Mouse (Mus musculus): ENCODE measurements around the gene Sdhaf1. TPM values are rescaled to one million over a fixed set of nuclear protein-coding genes. Genes with fewer than 3 reads are reported as not detected.

Gene Sdhaf1
- polyA plus RNA-seq (2017; shearing (Covaris generic)): 24.2 TPM

GRCm38 (mm10) chr7:30323795-30324194 is at the start of gene Sdhaf1:
Gene Sdhaf1 (minus strand): TSS chr7:30323895.

GRCm38 (mm10) chr7:30362652-30363343 is 39.1 kb upstream of the Sdhaf1 start, which contains the start of gene Lrfn3:
Gene Lrfn3 (minus strand): TSS chr7:30362772.

GRCm38 (mm10) chr7:30321539-30322284 is 2.0 kb downstream of the Sdhaf1 start, which contains the start of gene E130208F15Rik:
Gene E130208F15Rik (plus strand): TSS chr7:30321740.

GRCm38 (mm10) chr7:30314721-30315155 is 9.0 kb downstream of the Sdhaf1 start, which contains the start of gene Syne4:
Gene Syne4 (plus strand): TSS chr7:30314807.

GRCm38 (mm10) chr7:30308076-30309005 is 15.4 kb downstream of the Sdhaf1 start, which contains the start of gene Alkbh6:
Gene Alkbh6 (plus strand): TSS chr7:30308717.

GRCm38 (mm10) chr7:30291215-30292131 is 32.2 kb downstream of the Sdhaf1 start, which contains the start of gene Clip3:
Gene Clip3 (plus strand): TSS chr7:30291728.

GRCm38 (mm10) chr7:30279951-30280669 is 43.6 kb downstream of the Sdhaf1 start, which contains the start of the genes Thap8 and Wdr62:
Gene Thap8 (plus strand): TSS chr7:30280094.
Gene Wdr62 (minus strand): TSS chr7:30280419.

Other genes with a start within 250 kb of the Sdhaf1 start
- not detected for gene Gm26920, start 233.5 kb downstream of the Sdhaf1 start, polyA plus RNA-seq (2017; shearing (Covaris generic))
- 7.2 TPM for gene Zfp566, start 233.4 kb downstream of the Sdhaf1 start, polyA plus RNA-seq (2017; shearing (Covaris generic))
- 54.9 TPM for gene Zfp260, start 229.1 kb downstream of the Sdhaf1 start, polyA plus RNA-seq (2017; shearing (Covaris generic))
- gene Zfp382, start 202.0 kb downstream of the Sdhaf1 start, polyA plus RNA-seq (2017; shearing (Covaris generic)): 9.6 TPM
- 49.7 TPM for gene Zfp146, start 154.1 kb downstream of the Sdhaf1 start, polyA plus RNA-seq (2017; shearing (Covaris generic))
- not detected for gene Cox7a1, start 139.8 kb downstream of the Sdhaf1 start, polyA plus RNA-seq (2017; shearing (Covaris generic))
- 52.2 TPM for gene Capns1, start 125.1 kb downstream of the Sdhaf1 start, polyA plus RNA-seq (2017; shearing (Covaris generic))
- 27.8 TPM for gene Polr2i, start 91.9 kb downstream of the Sdhaf1 start, polyA plus RNA-seq (2017; shearing (Covaris generic))
- 34.7 TPM for gene Tbcb, start 91.6 kb downstream of the Sdhaf1 start, polyA plus RNA-seq (2017; shearing (Covaris generic))
- gene Ovol3, start 88.2 kb downstream of the Sdhaf1 start, polyA plus RNA-seq (2017; shearing (Covaris generic)): not detected
- gene Thap8, start 43.8 kb downstream of the Sdhaf1 start, polyA plus RNA-seq (2017; shearing (Covaris generic)): 1.0 TPM
- gene Wdr62, start 43.5 kb downstream of the Sdhaf1 start, polyA plus RNA-seq (2017; shearing (Covaris generic)): 5.2 TPM
- gene Clip3, start 32.2 kb downstream of the Sdhaf1 start, polyA plus RNA-seq (2017; shearing (Covaris generic)): not detected
- 92.8 TPM for gene Alkbh6, start 15.2 kb downstream of the Sdhaf1 start, polyA plus RNA-seq (2017; shearing (Covaris generic))
- 6.1 TPM for gene Syne4, start 9.1 kb downstream of the Sdhaf1 start, polyA plus RNA-seq (2017; shearing (Covaris generic))
- gene E130208F15Rik, start 2.2 kb downstream of the Sdhaf1 start, polyA plus RNA-seq (2017; shearing (Covaris generic)): not detected
- not detected for gene Lrfn3, start 38.9 kb upstream of the Sdhaf1 start, polyA plus RNA-seq (2017; shearing (Covaris generic))
- not detected for gene Tyrobp, start 89.9 kb upstream of the Sdhaf1 start, polyA plus RNA-seq (2017; shearing (Covaris generic))
- 367 TPM for gene Hcst, start 96.0 kb upstream of the Sdhaf1 start, polyA plus RNA-seq (2017; shearing (Covaris generic))
- 181 TPM for gene Nfkbid, start 97.8 kb upstream of the Sdhaf1 start, polyA plus RNA-seq (2017; shearing (Covaris generic))
- 3.6 TPM for gene Aplp1, start 121.6 kb upstream of the Sdhaf1 start, polyA plus RNA-seq (2017; shearing (Covaris generic))
- not detected for gene Kirrel2, start 133.8 kb upstream of the Sdhaf1 start, polyA plus RNA-seq (2017; shearing (Covaris generic))
- not detected for gene Nphs1, start 134.4 kb upstream of the Sdhaf1 start, polyA plus RNA-seq (2017; shearing (Covaris generic))
- not detected for gene Prodh2, start 169.7 kb upstream of the Sdhaf1 start, polyA plus RNA-seq (2017; shearing (Covaris generic))
- gene Arhgap33, start 211.2 kb upstream of the Sdhaf1 start, polyA plus RNA-seq (2017; shearing (Covaris generic)): 1.2 TPM
- gene Hspb6, start 228.3 kb upstream of the Sdhaf1 start, polyA plus RNA-seq (2017; shearing (Covaris generic)): 5.3 TPM
- 4.3 TPM for gene Proser3, start 228.4 kb upstream of the Sdhaf1 start, polyA plus RNA-seq (2017; shearing (Covaris generic))
- gene Lin37, start 235.9 kb upstream of the Sdhaf1 start, polyA plus RNA-seq (2017; shearing (Covaris generic)): 53.4 TPM
- 85.7 TPM for gene U2af1l4, start 239.4 kb upstream of the Sdhaf1 start, polyA plus RNA-seq (2017; shearing (Covaris generic))
- gene Gm49396, start 239.4 kb upstream of the Sdhaf1 start, polyA plus RNA-seq (2017; shearing (Covaris generic)): 68.6 TPM
- gene Psenen, start 239.7 kb upstream of the Sdhaf1 start, polyA plus RNA-seq (2017; shearing (Covaris generic)): 168 TPM
- gene Igflr1, start 241.5 kb upstream of the Sdhaf1 start, polyA plus RNA-seq (2017; shearing (Covaris generic)): 38.1 TPM